Mouse (Mus musculus) fat pad, adult 2 months (tissue): ENCODE measurements around the gene Gpr137b.
"Not testable (repeated sequence)": the region's sequence is repeated elsewhere in the genome, so short reads cannot be mapped to it uniquely, and the experiment has no call there.

Source experiments
- DNase-seq: peaks from one replicate; pipeline ENCODE4 v3.0.0-alpha.2; 2011; ENCODE audit warnings: low read depth, low spot score; ENCODE audit errors: extremely low read depth

Gene Gpr137b

GRCm38 (mm10) chr13:13393228-13394095, at the start of gene Gpr137b:
Gene Gpr137b (minus strand): TSS chr13:13394014.
- DNase-seq: not testable (repeated sequence)

- not testable (repeated sequence) for DNase-seq
Measured at GRCm38 (mm10) chr13:13438112-13438953, 44.5 kb upstream of the Gpr137b start.

GRCm38 (mm10) chr13:13437460-13438015, 43.7 kb upstream of the Gpr137b start, which contains the start of gene Nid1:
Gene Nid1 (plus strand): TSS chr13:13437551.
- not testable (repeated sequence) for DNase-seq

GRCm38 (mm10) chr13:13436161-13436560, 42.3 kb upstream of the Gpr137b start:
- DNase-seq: not testable (repeated sequence)

DNA sequence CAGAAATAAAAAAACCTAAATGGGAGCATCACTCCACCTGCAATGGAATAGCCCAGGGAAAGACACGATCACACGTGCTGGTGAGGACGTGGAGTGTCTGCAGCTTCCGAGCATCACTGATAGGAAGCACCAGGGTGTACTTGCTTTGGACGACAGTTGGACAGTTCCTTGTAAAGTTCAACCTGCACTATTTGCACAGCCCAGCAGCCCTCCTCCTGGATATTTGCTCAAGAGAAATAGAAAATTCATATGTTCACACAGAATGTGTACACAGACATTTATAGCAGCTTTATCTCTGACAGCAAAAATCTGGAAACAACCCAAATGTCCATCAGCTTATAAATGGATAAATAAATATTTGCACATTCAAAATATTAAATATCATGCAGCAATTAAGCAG, 29.5 kb upstream of the Gpr137b start:
- not testable (repeated sequence) for DNase-seq

DNA sequence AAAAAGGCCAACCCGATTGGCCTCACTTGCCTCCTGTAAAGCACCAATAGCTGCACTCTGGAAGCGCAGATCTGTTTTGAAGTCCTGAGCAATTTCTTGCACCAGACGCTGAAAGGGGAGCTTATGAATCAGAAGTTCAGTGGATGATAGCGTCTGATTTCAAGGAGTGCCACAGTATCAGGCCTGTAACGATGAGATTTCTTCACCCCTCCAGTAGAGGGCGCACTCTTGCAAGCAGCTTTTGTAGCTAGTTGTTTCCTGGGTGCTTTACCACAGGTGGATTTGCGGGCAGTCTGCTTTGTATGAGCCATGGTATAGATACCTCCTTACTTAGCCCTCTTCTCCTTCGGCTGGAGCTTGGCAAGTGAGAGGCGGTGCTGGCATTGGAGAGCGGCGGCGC, 25.0 kb upstream of the Gpr137b start:
- DNase-seq: not testable (repeated sequence)

GRCm38 (mm10) chr13:13416007-13416337, 22.2 kb upstream of the Gpr137b start:
- not testable (repeated sequence) for DNase-seq

DNA sequence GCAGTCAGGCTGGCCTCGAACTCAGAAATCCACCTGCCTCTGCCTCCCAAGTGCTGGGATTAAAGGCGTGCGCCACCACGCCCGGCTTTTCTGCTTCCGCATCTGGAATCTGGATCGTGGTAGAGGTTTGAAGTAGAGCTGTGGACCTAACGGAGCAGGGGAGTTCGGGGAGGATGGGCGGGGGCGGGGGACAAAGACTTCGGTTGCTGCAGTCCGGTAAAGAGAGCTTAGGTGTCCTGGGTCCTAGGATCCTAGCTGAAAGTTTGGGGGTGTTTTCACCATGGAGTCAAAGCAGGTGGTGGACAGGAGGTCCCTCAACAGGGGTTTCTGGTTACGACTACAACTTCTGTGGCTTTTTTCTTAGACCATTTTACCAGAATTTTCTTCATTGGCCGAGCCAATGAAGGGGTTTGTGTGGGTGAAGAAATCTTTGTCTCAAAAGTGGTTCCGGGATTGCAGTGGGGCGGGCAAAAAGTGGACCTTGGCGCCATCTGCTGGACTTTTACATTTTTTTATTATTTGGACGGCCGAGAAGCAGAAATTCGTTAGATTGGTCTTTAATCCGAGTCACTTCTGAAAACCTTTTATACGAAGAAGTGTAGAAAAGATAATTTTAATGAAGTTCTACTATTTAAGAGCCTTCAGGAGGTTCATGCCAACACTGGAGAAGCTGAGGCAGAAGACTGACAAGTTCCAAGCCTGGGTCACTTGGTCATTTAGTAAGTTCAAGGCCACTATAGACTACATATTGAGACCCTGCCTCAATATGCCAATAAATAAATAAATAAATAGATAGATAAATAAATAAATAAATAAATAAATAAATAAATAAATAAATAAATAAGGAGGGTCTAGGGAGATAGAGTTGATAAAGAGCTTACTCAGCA, 21.5 kb upstream of the Gpr137b start:
- DNase-seq: not testable (repeated sequence)

DNA sequence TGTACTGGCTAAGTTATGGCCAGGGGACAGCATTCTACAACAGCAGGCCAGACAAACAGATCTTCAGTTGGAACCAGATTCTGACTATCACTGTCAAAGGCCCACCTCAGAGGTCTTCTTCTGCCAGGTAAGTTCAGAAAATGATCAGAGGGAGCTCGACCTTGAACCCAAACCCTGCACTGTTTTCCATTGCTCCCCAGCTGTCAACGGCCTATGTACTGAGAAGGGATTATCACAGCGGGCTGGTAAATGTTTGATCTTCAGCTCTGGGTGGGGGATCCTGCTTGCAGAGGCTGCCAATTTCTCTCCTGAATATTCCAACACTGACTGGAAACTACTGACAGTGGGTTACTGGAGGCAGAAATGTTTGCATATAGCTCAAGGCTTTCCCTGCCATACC, 20.4 kb upstream of the Gpr137b start:
- no peak for DNase-seq

DNA sequence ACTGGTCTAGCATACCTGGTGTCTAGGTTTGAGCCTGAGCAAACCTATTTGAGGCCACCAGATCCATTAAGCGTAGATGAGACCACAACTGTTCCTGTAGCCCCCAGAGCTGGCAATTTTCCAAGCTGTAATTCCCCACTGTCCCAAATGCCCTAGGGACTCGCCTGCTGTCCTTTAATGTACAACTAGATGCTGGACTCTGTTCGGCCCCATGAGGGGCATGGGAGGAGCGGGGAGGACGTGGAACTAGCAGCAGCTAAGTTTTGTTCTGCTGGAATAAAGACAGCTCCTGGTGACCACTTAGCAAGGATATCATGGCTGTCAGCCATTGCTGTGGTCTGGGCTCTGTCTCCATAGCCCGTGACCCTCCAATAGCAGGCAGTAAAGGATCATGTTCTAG, 11.7 kb upstream of the Gpr137b start:
- not testable (repeated sequence) for DNase-seq

GRCm38 (mm10) chr13:13404517-13405155, 10.8 kb upstream of the Gpr137b start:
- not testable (repeated sequence) for DNase-seq

DNA sequence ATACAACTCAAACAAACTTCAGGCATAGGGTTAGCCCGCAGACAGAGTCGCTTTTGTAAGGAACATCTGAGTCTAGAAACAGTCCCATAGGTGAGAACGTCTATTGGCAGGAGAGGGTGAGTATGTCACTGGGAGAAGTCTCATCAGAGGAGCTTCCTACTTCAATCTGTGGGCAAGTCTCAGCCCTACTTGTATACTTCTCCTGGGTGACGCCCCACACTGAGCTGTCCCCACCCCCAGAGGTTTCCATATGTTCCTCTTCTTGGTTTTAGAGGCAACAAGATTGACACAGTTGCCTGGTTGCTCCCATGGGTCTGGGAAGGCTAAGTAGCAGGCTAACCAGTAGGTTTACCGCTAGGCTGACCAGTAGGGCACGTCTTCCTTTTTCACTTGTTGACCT, 10.0 kb upstream of the Gpr137b start:
- DNase-seq: not testable (repeated sequence)

GRCm38 (mm10) chr13:13403366-13403765, 9.6 kb upstream of the Gpr137b start:
- DNase-seq: not testable (repeated sequence)

GRCm38 (mm10) chr13:13402818-13403217, 9.0 kb upstream of the Gpr137b start:
- not testable (repeated sequence) for DNase-seq

DNA sequence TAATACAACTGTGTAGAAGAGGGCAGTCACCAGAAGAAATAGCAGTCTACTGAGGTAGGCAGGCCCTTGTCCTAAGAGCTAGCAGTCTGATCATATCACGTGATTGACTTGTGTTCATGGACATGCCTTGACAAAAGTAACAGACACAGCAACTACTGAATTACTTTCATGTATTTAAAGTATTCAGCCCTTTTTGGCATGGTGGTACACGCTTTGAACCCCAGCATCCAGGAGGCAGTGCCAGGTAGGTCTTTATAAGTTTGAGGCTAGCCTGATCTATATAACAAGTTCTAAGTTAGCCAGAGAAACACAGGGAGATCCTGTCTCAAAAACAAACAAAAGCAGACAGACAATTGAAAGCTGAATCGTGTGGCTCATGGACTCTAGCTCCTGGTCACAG, 7.0 kb upstream of the Gpr137b start:
- not testable (repeated sequence) for DNase-seq

- not testable (repeated sequence) for DNase-seq
Measured at GRCm38 (mm10) chr13:13394096-13394395, 232 bp upstream of the Gpr137b start.

DNA sequence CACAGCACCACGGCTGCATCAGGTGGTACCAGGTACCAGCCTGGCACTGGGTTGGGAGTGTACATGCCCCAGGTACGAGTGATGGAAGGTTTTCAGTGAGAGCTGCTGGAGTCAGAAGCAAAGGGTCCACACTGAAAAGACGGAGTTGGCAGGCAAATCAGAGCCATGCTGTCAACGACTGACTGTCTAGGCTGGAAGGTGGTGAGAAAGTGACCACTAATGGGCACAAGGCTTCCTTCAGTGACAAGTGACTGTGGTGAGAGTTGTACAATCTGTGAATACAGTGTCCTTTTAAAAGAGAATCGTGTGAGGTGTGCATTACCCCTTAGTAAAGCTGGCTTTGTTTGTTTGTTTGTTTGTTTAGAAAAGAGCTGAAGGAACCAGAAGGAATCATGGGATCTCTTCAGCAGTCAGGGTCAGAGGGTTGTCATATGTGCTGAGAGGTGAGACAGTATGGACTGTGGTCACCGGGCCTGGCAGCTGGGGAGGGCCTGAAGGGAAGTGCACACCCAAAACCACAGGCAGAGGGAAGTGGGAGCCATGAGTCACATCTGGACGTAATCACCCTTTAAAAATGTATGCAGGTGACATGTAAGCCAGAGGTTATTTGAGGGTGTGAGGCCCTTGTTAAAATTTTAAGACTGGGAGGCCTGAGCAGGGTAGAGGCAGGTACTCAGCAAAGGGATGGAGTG, 15.5 kb downstream of the Gpr137b start:
- not testable (repeated sequence) for DNase-seq

- no peak for DNase-seq
Measured at GRCm38 (mm10) chr13:13377180-13377579, 16.6 kb downstream of the Gpr137b start.

- DNase-seq: not testable (repeated sequence)
Measured at GRCm38 (mm10) chr13:13373965-13374364, 19.8 kb downstream of the Gpr137b start.
